Mouse (Mus musculus) right cerebral cortex, adult 2 months (tissue): ENCODE results near the gene Spata4.
A peak's percentile ranks its signal among the peaks of the same experiment; 100 is the strongest.
"Not testable (repeated sequence)": the region's sequence is repeated elsewhere in the genome, so short reads cannot be mapped to it uniquely, and the experiment has no call there.

Experiments
- DNase-seq, 2 experiments: peaks; one replicate each; pipeline ENCODE4 v3.0.0; 2021 to 2022; ENCODE audit warnings: low spot score in 2 of 2

Spata4 gene

GRCm38 (mm10) chr8:54600671-54601251 is at the start of gene Spata4:
Gene Spata4 (plus strand): TSS chr8:54600781.
- peak; percentile 54 to 64 for DNase-seq

- DNase-seq, result no peak
Measured at GRCm38 (mm10) chr8:54554921-54555320, 45.7 kb upstream of the Spata4 start.

GRCm38 (mm10) chr8:54562137-54562536 is 38.4 kb upstream of the Spata4 start:
- DNase-seq, result no peak

GRCm38 (mm10) chr8:54565181-54565580 is 35.4 kb upstream of the Spata4 start:
- DNase-seq, result no peak

GRCm38 (mm10) chr8:54565603-54566260 is 34.8 kb upstream of the Spata4 start:
- DNase-seq, result no peak

- no peak for DNase-seq
Measured at GRCm38 (mm10) chr8:54567168-54567567, 33.4 kb upstream of the Spata4 start.

- DNase-seq, result no peak
Measured at GRCm38 (mm10) chr8:54570618-54571609, 29.7 kb upstream of the Spata4 start.

GRCm38 (mm10) chr8:54581436-54581835 is 19.1 kb upstream of the Spata4 start:
- DNase-seq, result no peak

GRCm38 (mm10) chr8:54582886-54583285 is 17.7 kb upstream of the Spata4 start:
- no peak for DNase-seq

GRCm38 (mm10) chr8:54594634-54595033 is 5.9 kb upstream of the Spata4 start:
- peak in 1 of 2 experiments; percentile 21 for DNase-seq

- DNase-seq, result no peak
Measured at GRCm38 (mm10) chr8:54596051-54596450, 4.5 kb upstream of the Spata4 start.

- peak in 1 of 2 experiments; percentile 35 for DNase-seq
Measured at GRCm38 (mm10) chr8:54596940-54597339, 3.6 kb upstream of the Spata4 start.

GRCm38 (mm10) chr8:54597386-54597785 is 3.2 kb upstream of the Spata4 start:
- no peak for DNase-seq

- DNase-seq, result no peak
Measured at GRCm38 (mm10) chr8:54603440-54603839, 2.9 kb downstream of the Spata4 start.

GRCm38 (mm10) chr8:54609336-54609735 is 8.8 kb downstream of the Spata4 start:
- DNase-seq, result no peak

- no peak for DNase-seq
Measured at GRCm38 (mm10) chr8:54610238-54610637, 9.7 kb downstream of the Spata4 start.

- not testable (repeated sequence) for DNase-seq
Measured at GRCm38 (mm10) chr8:54616710-54617109, 16.1 kb downstream of the Spata4 start.

- DNase-seq, result no peak
Measured at GRCm38 (mm10) chr8:54638634-54639033, 38.1 kb downstream of the Spata4 start.
